Mouse (Mus musculus) forebrain, embryonic 12.5 days (tissue): ENCODE data around the gene Gm9049. TPM values are rescaled to one million over a fixed set of nuclear protein-coding genes. Genes with fewer than 3 reads are reported as not detected.
A peak's percentile ranks its signal among the peaks of the same experiment; 100 is the strongest.
"Not testable (repeated sequence)": the region's sequence is repeated elsewhere in the genome, so short reads cannot be mapped to it uniquely, and the experiment has no call there.

ENCODE experiments used
- ATAC-seq: fragments of 200-750 bp; cut with Nextera tagmentation; 2 replicates; pipeline ENCODE4 v1.8.0; 2017; ENCODE audit warnings: moderate TSS enrichment; ENCODE audit not compliant: low FRiP score
- H3K27ac ChIP-seq: fragments of 300-500 bp; sonication (generic); 2 replicates; pipeline ENCODE4 v1.5.1; 2016; ENCODE audit warnings: mild to moderate bottlenecking
- H3K27me3 ChIP-seq: fragments of 300-500 bp; sonication (generic); 2 replicates; pipeline ENCODE4 v1.6.1; 2016; ENCODE audit warnings: mild to moderate bottlenecking
- H3K36me3 ChIP-seq: fragments of 300-500 bp; sonication (generic); replicated peaks from 2 replicates; pipeline ENCODE4 v1.6.1; 2016; ENCODE audit warnings: mild to moderate bottlenecking
- H3K4me1 ChIP-seq: fragments of 300-500 bp; sonication (generic); 2 replicates; pipeline ENCODE4 v1.6.1; 2016
- H3K4me2 ChIP-seq: fragments of 300-500 bp; sonication (generic); 2 replicates; pipeline ENCODE4 v1.6.1; 2016; ENCODE audit warnings: mild to moderate bottlenecking, moderate library complexity
- H3K4me3 ChIP-seq: fragments of 300-500 bp; sonication (generic); replicated peaks from 2 replicates; pipeline ENCODE4 v1.5.1; 2016; ENCODE audit warnings: mild to moderate bottlenecking
- H3K9ac ChIP-seq: fragments of 300-500 bp; sonication (generic); 2 replicates; pipeline ENCODE4 v1.6.1; 2016; ENCODE audit warnings: mild to moderate bottlenecking
- H3K9me3 ChIP-seq: fragments of 300-500 bp; sonication (generic); 2 replicates; pipeline ENCODE4 v1.6.1; 2016
- WGBS: fragments of 180-500 bp; shearing (Covaris S2); methylation state at CpG from one replicate; pipeline ENCODE4 v1.1.7; 2016; 5-methylcytosine and 5-hydroxymethylcytosine counted together
- polyA plus RNA-seq: library from polyadenylated mRNA; unstranded; fragments of >200 nt; fragmentation: Nextera tagmentation; extraction: Ambion mirVana; gene quantifications from 2 replicates; pipeline ENCODE4 v1.2.1, GENCODE M21; 2016

Gene Gm9049
- polyA plus RNA-seq, result 0.08 TPM in 1 of 2 replicates, not detected in the other

DNA sequence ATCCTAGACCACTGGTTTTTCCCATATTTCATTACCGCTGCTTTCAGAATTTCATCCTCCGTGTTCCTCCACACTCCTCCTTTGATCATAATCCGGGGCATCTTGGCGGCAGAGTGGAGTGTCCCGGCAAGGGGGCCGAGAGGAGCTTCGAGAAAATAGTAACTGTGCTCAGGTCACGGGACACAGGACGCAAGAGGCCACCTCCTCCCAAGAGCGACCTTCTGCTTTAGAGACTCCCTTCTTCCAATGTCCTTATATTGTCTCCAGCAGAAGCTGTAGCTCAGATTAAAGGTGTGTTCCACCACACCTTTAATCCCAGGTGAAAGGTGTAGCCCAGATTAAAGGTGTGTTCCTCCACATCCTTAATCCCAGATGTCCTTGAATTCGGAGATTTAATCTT is at the start of gene Gm9049:
Gene Gm9049, minus strand, starts transcription at position 101 of the 400 bp plus-strand sequence.
- not testable (repeated sequence) for H3K36me3 ChIP-seq, H3K9me3 ChIP-seq, H3K4me2 ChIP-seq, H3K4me1 ChIP-seq, H3K27ac ChIP-seq, H3K9ac ChIP-seq, ATAC-seq, H3K4me3 ChIP-seq, H3K27me3 ChIP-seq
- WGBS, result no CpG with 5 or more reads among the region's 11 CpGs

DNA sequence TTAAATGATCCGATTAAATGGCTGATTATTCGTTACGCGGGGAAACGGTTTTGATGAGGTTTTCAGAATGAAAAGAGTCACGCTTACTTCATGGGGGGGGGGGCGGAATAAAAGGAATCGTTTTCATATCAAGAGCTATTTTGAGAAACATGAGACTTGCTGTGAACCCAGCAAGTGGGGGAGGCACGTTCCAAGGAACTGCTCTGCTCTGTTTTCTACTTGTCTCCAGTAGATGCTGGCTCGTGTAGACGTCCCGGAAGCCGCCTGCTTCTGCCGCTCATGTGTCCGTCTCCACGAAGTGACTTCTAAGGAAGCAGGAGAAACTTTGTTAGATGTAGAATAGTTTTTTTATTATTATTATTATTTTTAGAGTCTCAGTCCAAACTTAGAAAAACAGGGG is 46.0 kb upstream of the Gm9049 start:
- Histone ChIP-seq H3K9me3 (no peaks in the 10 kb centered on the region), H3K9ac (no peak overlapping the region), H3K27me3 (no peaks in the 10 kb centered on the region), H3K4me1 (no peaks in the 10 kb centered on the region), H3K36me3 (no peaks in the 10 kb centered on the region), H3K4me2 (no peak overlapping the region), H3K4me3 (no peak overlapping the region), H3K27ac (no peak overlapping the region)
- 78% methylated on average over 16 of the region's 16 CpGs for whole genome bisulfite sequencing
- ATAC-seq, result no peak

DNA sequence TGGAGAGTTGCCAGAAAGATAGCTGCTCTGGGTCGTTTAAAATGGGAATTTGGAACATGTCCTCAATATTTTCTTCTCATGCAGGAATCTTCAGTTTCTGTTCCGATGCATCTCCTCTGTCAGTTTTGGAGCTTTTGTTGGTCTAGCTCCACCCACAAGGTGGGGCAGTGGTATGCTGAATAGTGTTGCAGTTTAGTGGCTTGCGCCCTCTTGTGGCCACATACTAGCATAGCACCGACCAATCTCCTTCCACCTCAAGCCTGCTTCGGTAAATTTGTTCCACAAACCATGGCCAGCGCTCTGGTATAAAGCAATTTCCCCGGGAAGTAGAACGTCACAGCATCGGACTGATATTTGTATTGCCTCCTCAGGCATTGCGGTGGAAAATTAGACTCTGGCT is 16.5 kb upstream of the Gm9049 start:
- Histone ChIP-seq H3K27ac (no peak overlapping the region), H3K27me3 (no peaks in the 10 kb centered on the region), H3K9me3 (no peaks in the 10 kb centered on the region), H3K4me3 (no peak overlapping the region), H3K4me2 (peak overlapping the region; percentile 35), H3K9ac (no peak overlapping the region), H3K4me1 (no peaks in the 10 kb centered on the region), H3K36me3 (no peaks in the 10 kb centered on the region)
- ATAC-seq, result peak; percentile 97
- WGBS, result 12% methylated on average over 10 of the region's 10 CpGs

DNA sequence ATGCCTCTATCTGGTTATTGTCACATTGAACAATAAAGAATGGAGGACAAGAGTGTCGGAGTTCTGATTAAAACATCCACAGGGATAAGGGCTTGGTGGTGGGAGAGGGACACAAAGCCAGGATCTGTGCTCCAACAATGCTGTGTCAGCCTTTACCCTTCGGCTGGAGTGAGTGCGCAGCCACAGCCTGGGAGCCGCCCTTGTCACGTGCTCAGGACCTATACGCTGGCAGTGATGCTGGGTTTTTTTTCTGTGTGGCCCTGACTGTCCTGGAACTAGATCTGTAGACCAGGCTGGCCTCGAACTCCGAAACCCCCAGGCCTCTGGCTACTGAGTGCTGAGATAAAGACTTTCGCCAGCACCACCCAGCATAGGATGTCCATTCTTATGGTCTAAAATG is 15.6 kb upstream of the Gm9049 start:
- ATAC-seq, result no peak
- H3K9me3 ChIP-seq, result no peaks in the 10 kb centered on the region
- no peak overlapping the region for H3K4me2 ChIP-seq
- no peaks in the 10 kb centered on the region for H3K4me1 ChIP-seq
- WGBS, result 85% methylated on average over 9 of the region's 9 CpGs
- no peaks in the 10 kb centered on the region for H3K27me3 ChIP-seq
- no peak overlapping the region for H3K27ac ChIP-seq
- H3K36me3 ChIP-seq, result no peaks in the 10 kb centered on the region
- no peak overlapping the region for H3K9ac ChIP-seq
- no peak overlapping the region for H3K4me3 ChIP-seq

DNA sequence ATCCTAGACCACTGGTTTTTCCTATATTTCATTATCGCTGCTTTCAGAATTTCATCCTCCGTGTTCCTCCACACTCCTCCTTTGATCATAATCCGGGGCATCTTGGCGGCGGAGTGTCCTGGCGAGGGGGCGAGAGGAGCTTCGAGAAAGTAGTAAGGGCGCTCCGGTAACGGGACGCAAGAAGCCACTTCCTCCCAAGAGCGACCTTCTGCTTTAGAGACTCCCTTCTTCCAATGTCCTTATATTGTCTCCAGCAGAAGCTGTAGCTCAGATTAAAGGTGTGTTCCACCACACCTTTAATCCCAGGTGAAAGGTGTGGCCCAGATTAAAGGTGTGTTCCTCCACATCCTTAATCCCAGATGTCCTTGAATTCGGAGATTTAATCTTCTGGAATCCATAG is 5.3 kb downstream of the Gm9049 start, which contains the start of gene Gm9048:
Gene Gm9048, minus strand, starts transcription at position 101 of the 400 bp plus-strand sequence.
- H3K27ac ChIP-seq, H3K4me1 ChIP-seq, H3K27me3 ChIP-seq, H3K9ac ChIP-seq, H3K36me3 ChIP-seq, H3K4me3 ChIP-seq, H3K4me2 ChIP-seq, ATAC-seq, H3K9me3 ChIP-seq: not testable (repeated sequence)
- WGBS, result 100% methylated on average over 1 of the region's 14 CpGs

GRCm38 (mm10) chr10:118343155-118343554 is 10.8 kb downstream of the Gm9049 start, which contains the start of gene Gm9046:
Gene Gm9046, minus strand, starts transcription at chr10:118343255.
- H3K4me2 ChIP-seq, H3K36me3 ChIP-seq, H3K4me1 ChIP-seq, ATAC-seq, H3K9me3 ChIP-seq, H3K4me3 ChIP-seq, H3K27me3 ChIP-seq, H3K9ac ChIP-seq, H3K27ac ChIP-seq: not testable (repeated sequence)
- WGBS, result no CpG with 5 or more reads among the region's 14 CpGs

GRCm38 (mm10) chr10:118337731-118338130 is 16.2 kb downstream of the Gm9049 start, which contains the start of gene Gm9045:
Gene Gm9045, minus strand, starts transcription at chr10:118337831.
- not testable (repeated sequence) for H3K9ac ChIP-seq, H3K27me3 ChIP-seq, ATAC-seq, H3K4me3 ChIP-seq, H3K9me3 ChIP-seq, H3K36me3 ChIP-seq, H3K4me1 ChIP-seq, H3K27ac ChIP-seq, H3K4me2 ChIP-seq
- no CpG with 5 or more reads among the region's 14 CpGs for WGBS

- WGBS, result no CpG with 5 or more reads among the region's 14 CpGs
- not testable (repeated sequence) for H3K4me3 ChIP-seq, H3K36me3 ChIP-seq, H3K27me3 ChIP-seq, H3K9me3 ChIP-seq, ATAC-seq, H3K27ac ChIP-seq, H3K9ac ChIP-seq, H3K4me2 ChIP-seq, H3K4me1 ChIP-seq
Measured at GRCm38 (mm10) chr10:118332308-118332707, 21.6 kb downstream of the Gm9049 start, which contains the start of gene Gm9044. Gene Gm9044, minus strand, starts transcription at chr10:118332408.

DNA sequence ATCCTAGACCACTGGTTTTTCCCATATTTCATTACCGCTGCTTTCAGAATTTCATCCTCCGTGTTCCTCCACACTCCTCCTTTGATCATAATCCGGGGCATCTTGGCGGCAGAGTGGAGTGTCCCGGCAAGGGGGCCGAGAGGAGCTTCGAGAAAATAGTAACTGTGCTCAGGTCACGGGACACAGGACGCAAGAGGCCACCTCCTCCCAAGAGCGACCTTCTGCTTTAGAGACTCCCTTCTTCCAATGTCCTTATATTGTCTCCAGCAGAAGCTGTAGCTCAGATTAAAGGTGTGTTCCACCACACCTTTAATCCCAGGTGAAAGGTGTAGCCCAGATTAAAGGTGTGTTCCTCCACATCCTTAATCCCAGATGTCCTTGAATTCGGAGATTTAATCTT is 27.0 kb downstream of the Gm9049 start, which contains the start of gene Gm9040:
Gene Gm9040, minus strand, starts transcription at position 101 of the 400 bp plus-strand sequence.
- H3K27ac ChIP-seq, H3K9ac ChIP-seq, H3K4me3 ChIP-seq, H3K36me3 ChIP-seq, ATAC-seq, H3K4me2 ChIP-seq, H3K9me3 ChIP-seq, H3K4me1 ChIP-seq, H3K27me3 ChIP-seq: not testable (repeated sequence)
- no CpG with 5 or more reads among the region's 11 CpGs for WGBS

- no peak for ATAC-seq
- H3K4me3 ChIP-seq, result no peak overlapping the region
- H3K36me3 ChIP-seq, result no peaks in the 10 kb centered on the region
- H3K27me3 ChIP-seq, result no peaks in the 10 kb centered on the region
- no peaks in the 10 kb centered on the region for H3K4me1 ChIP-seq
- no peak overlapping the region for H3K27ac ChIP-seq
- H3K9me3 ChIP-seq, result no peaks in the 10 kb centered on the region
- H3K4me2 ChIP-seq, result no peak overlapping the region
- H3K9ac ChIP-seq, result no peak overlapping the region
- WGBS, result 88% methylated on average over 8 of the region's 8 CpGs
Measured at GRCm38 (mm10) chr10:118319024-118319423, 34.9 kb downstream of the Gm9049 start.

GRCm38 (mm10) chr10:118302133-118302532 is 51.8 kb downstream of the Gm9049 start:
- H3K9me3 ChIP-seq, H3K36me3 ChIP-seq, H3K4me2 ChIP-seq, H3K4me1 ChIP-seq, H3K9ac ChIP-seq, H3K4me3 ChIP-seq, H3K27ac ChIP-seq, ATAC-seq, H3K27me3 ChIP-seq: not testable (repeated sequence)
- 46% methylated on average over 2 of the region's 2 CpGs for WGBS
